Mouse (Mus musculus) MEL (cell line): ENCODE results near the gene BC017158. TPM values are rescaled to one million over a fixed set of nuclear protein-coding genes. Genes with fewer than 3 reads are reported as not detected.

ENCODE experiments used
- DNase-seq: peaks from one replicate; pipeline ENCODE4 v3.0.0; 2011; ENCODE audit warnings: low read depth, low spot score
- H3K27ac ChIP-seq: 2 replicates; pipeline ENCODE4 v1.5.1; 2012; ENCODE audit warnings: low read depth, mild to moderate bottlenecking, control low read depth, low read length, moderate library complexity; ENCODE audit not compliant: control insufficient read depth
- H3K27me3 ChIP-seq, 2 experiments: fragments of 150-350 bp in 1 of 2; sonication (generic) in 1 of 2; 2 replicates each; pipeline ENCODE4 v1.6.1; 2012; ENCODE audit warnings: low read length in 2 of 2, mild to moderate bottlenecking in 2 of 2, improper control_type of control experiment in 1 of 2, moderate library complexity in 1 of 2; ENCODE audit not compliant: insufficient read depth in 2 of 2, control insufficient read depth in 1 of 2
- H3K36me3 ChIP-seq, 2 experiments: 2 replicates each; pipeline ENCODE4 v1.6.1; 2012 to 2014; ENCODE audit warnings: low read length in 2 of 2, improper control_type of control experiment in 1 of 2, inconsistent platforms in 1 of 2, mild to moderate bottlenecking in 1 of 2; ENCODE audit not compliant: insufficient read depth in 2 of 2, control insufficient read depth in 1 of 2
- H3K4me1 ChIP-seq, 2 experiments: fragments of 150-350 bp in 1 of 2; sonication (generic) in 1 of 2; 2 replicates each; pipeline ENCODE4 v1.6.1; 2012; ENCODE audit warnings: low read length in 2 of 2, improper control_type of control experiment in 1 of 2, mild to moderate bottlenecking in 1 of 2; ENCODE audit not compliant: insufficient read depth in 2 of 2, control insufficient read depth in 1 of 2
- H3K4me3 ChIP-seq, 2 experiments: fragments of 150-350 bp in 1 of 2; sonication (generic) in 1 of 2; 2 replicates each; pipeline ENCODE4 v1.5.1; 2012; ENCODE audit warnings: low read depth in 2 of 2, low read length in 2 of 2, mild to moderate bottlenecking in 2 of 2, moderate library complexity in 2 of 2, control low read depth in 1 of 2, improper control_type of control experiment in 1 of 2; ENCODE audit not compliant: control insufficient read depth in 1 of 2, insufficient read depth in 1 of 2
- H3K79me2 ChIP-seq: 2 replicates; pipeline ENCODE4 v1.6.1; 2012; ENCODE audit warnings: mild to moderate bottlenecking, low read length, moderate library complexity; ENCODE audit not compliant: control insufficient read depth, poor library complexity, insufficient read depth
- H3K9ac ChIP-seq: 2 replicates; pipeline ENCODE4 v1.6.1; 2012; ENCODE audit warnings: low read depth, mild to moderate bottlenecking, control low read depth, low read length, moderate library complexity; ENCODE audit not compliant: control insufficient read depth, poor library complexity, severe bottlenecking
- H3K9me3 ChIP-seq: fragments of 150-350 bp; sonication (generic); replicated peaks from 2 replicates; pipeline ENCODE4 v1.6.1; 2012; ENCODE audit warnings: mild to moderate bottlenecking, low read length, improper control_type of control experiment, moderate library complexity; ENCODE audit not compliant: insufficient read depth
- CHD1 ChIP-seq: IDR thresholded peaks from 2 replicates; pipeline ENCODE4 v1.6.1; 2012; ENCODE audit warnings: low read depth, mild to moderate bottlenecking, inconsistent platforms, low read length, improper control_type of control experiment
- CTCF ChIP-seq, 3 experiments: IDR thresholded peaks in 2 of 3; conservative IDR thresholded peaks in 1 of 3; 2 replicates each; pipeline ENCODE4 v1.5.1; 2011 to 2012; ENCODE audit warnings: low read length in 3 of 3, low read depth in 2 of 3, mild to moderate bottlenecking in 2 of 3, improper control_type of control experiment in 1 of 3, inconsistent platforms in 1 of 3, mixed read lengths in 1 of 3, moderate library complexity in 1 of 3; ENCODE audit not compliant: control insufficient read depth in 1 of 3, insufficient read depth in 1 of 3, poor library complexity in 1 of 3, severe bottlenecking in 1 of 3
- ELF1 ChIP-seq: IDR thresholded peaks from 2 replicates; pipeline ENCODE4 v1.6.1; 2014; ENCODE audit warnings: low read depth, mild to moderate bottlenecking, inconsistent platforms, low read length, improper control_type of control experiment, moderate library complexity
- GABPA ChIP-seq: IDR thresholded peaks from 2 replicates; pipeline ENCODE4 v1.6.1; 2012; ENCODE audit warnings: low read depth, mild to moderate bottlenecking, inconsistent platforms, low read length, improper control_type of control experiment, moderate library complexity
- GATA1 ChIP-seq: IDR thresholded peaks from 2 replicates; pipeline ENCODE4 v1.6.1; 2011; ENCODE audit warnings: low read depth, low read length, improper control_type of control experiment
- HCFC1 ChIP-seq: IDR thresholded peaks from 2 replicates; pipeline ENCODE4 v1.6.1; 2012; ENCODE audit warnings: low read depth, mild to moderate bottlenecking, inconsistent platforms, low read length, improper control_type of control experiment, moderate library complexity
- JUND ChIP-seq: IDR thresholded peaks from 2 replicates; pipeline ENCODE4 v1.6.1; 2011; ENCODE audit warnings: low read depth, mild to moderate bottlenecking, improper control_type of control experiment, low read length
- MAZ ChIP-seq: IDR thresholded peaks from 2 replicates; pipeline ENCODE4 v1.6.1; 2012; ENCODE audit warnings: low read depth, mild to moderate bottlenecking, inconsistent platforms, low read length, improper control_type of control experiment
- MEF2A ChIP-seq: IDR thresholded peaks from 2 replicates; pipeline ENCODE4 v1.6.1; 2014; ENCODE audit warnings: low read depth, mild to moderate bottlenecking, inconsistent platforms, low read length, improper control_type of control experiment; ENCODE audit not compliant: poor library complexity, insufficient replicate concordance, severe bottlenecking; ENCODE audit errors: extremely low read depth
- MYC ChIP-seq: IDR thresholded peaks from 2 replicates; pipeline ENCODE4 v1.6.1; 2011; ENCODE audit warnings: low read depth, mild to moderate bottlenecking, low read length, improper control_type of control experiment, moderate library complexity
- NRF1 ChIP-seq: IDR thresholded peaks from 2 replicates; pipeline ENCODE4 v1.6.1; 2014; ENCODE audit warnings: low read depth, mild to moderate bottlenecking, inconsistent platforms, low read length, improper control_type of control experiment, moderate library complexity; ENCODE audit not compliant: poor library complexity, insufficient read depth, severe bottlenecking
- POLR2A ChIP-seq, 2 experiments: IDR thresholded peaks; 2 replicates each; pipeline ENCODE4 v1.6.1; 2011 to 2012; ENCODE audit warnings: low read length in 2 of 2, mild to moderate bottlenecking in 2 of 2, control low read depth in 1 of 2, improper control_type of control experiment in 1 of 2, low read depth in 1 of 2, moderate library complexity in 1 of 2; ENCODE audit not compliant: control insufficient read depth in 1 of 2, insufficient read depth in 1 of 2, poor library complexity in 1 of 2
- POLR2AphosphoS2 ChIP-seq: IDR thresholded peaks from 2 replicates; pipeline ENCODE4 v1.6.1; 2011; ENCODE audit warnings: low read length, improper control_type of control experiment
- RAD21 ChIP-seq: IDR thresholded peaks from 2 replicates; pipeline ENCODE4 v1.6.1; 2011; ENCODE audit warnings: mild to moderate bottlenecking, low read depth, low read length, improper control_type of control experiment
- RCOR1 ChIP-seq: IDR thresholded peaks from 2 replicates; pipeline ENCODE4 v1.6.1; 2012; ENCODE audit warnings: low read depth, mild to moderate bottlenecking, inconsistent platforms, low read length, improper control_type of control experiment
- SMC3 ChIP-seq: IDR thresholded peaks from 2 replicates; pipeline ENCODE4 v1.6.1; 2011; ENCODE audit warnings: low read depth, low read length, improper control_type of control experiment
- TAL1 ChIP-seq: IDR thresholded peaks from 2 replicates; pipeline ENCODE4 v1.6.1; 2012; ENCODE audit warnings: mild to moderate bottlenecking, inconsistent platforms, low read length, moderate library complexity, mixed read lengths
- TBP ChIP-seq: IDR thresholded peaks from 2 replicates; pipeline ENCODE4 v1.8.0; 2011; ENCODE audit warnings: low read depth, low read length, improper control_type of control experiment
- UBTF ChIP-seq: IDR thresholded peaks from 2 replicates; pipeline ENCODE4 v1.6.1; 2012; ENCODE audit warnings: low read depth, mild to moderate bottlenecking, inconsistent platforms, low read length, improper control_type of control experiment, moderate library complexity, borderline replicate concordance; ENCODE audit not compliant: insufficient read depth
- ZC3H11A ChIP-seq: IDR thresholded peaks from 2 replicates; pipeline ENCODE4 v1.6.1; 2012; ENCODE audit warnings: low read depth, mild to moderate bottlenecking, inconsistent platforms, low read length, improper control_type of control experiment
- polyA plus RNA-seq, 2 experiments: library from polyadenylated mRNA; stranded (reverse) in 1 of 2; unstranded in 1 of 2; fragments of >175 nt in 1 of 2; fragments of >200 nt in 1 of 2; gene quantifications; 2 replicates each; pipeline versions ENCODE4 v1.2.1 to v1.2.4; 2012; ENCODE audit warnings: low replicate concordance in 2 of 2, low read depth in 1 of 2; ENCODE audit not compliant: insufficient read length in 2 of 2, insufficient read depth in 1 of 2, missing spikeins in 1 of 2
- total RNA-seq: library from RNA; depleted of rRNA; stranded (reverse); fragments of 300-350 nt; gene quantifications from 2 replicates; pipeline ENCODE4 v1.2.3, GENCODE M21; 2012

Gene BC017158
- total and polyA plus RNA-seq, 3 experiments: 19.8 to 41.6 TPM; not detected in 1

GRCm38 (mm10) chr7:128317011-128317410 lies 19.0 kb upstream of the BC017158 start:
- Histone ChIP-seq H3K36me3 (peaks cover 0 to 3% of the 10 kb centered on the region in 2 experiments; a peak in 2 of 4 replicates), H3K4me1 (peaks cover 8 to 15% of the 10 kb centered on the region in 2 experiments), H3K27me3 (peaks cover 0 to 2% of the 10 kb centered on the region in 2 experiments; a peak in 2 of 4 replicates), H3K27ac (no peak overlapping the region), H3K9ac (no peak overlapping the region), H3K79me2 (no peaks in the 10 kb centered on the region), H3K9me3 (no peaks in the 10 kb centered on the region), H3K4me3 (no peak overlapping the region)
- no peak for DNase-seq
- TF ChIP-seq JUND (no peak), GABPA (no peak), RCOR1 (no peak), CHD1 (no peak), TBP (no peak), TAL1 (no peak)

GRCm38 (mm10) chr7:128314491-128314890 lies 16.5 kb upstream of the BC017158 start:
- TF ChIP-seq RAD21 (no peak), POLR2A (IDR thresholded peaks at IDR 0.05; ENCODE audit: control insufficient read depth in 1 of 2, insufficient read depth in 1 of 2, low read depth in 1 of 2, low read length in 2 of 2, poor library complexity in 1 of 2) (no peak), TBP (no peak), ZC3H11A (no peak), SMC3 (no peak), MEF2A (no peak), CHD1 (no peak), POLR2AphosphoS2 (no peak), HCFC1 (no peak), GABPA (no peak), NRF1 (no peak)
- no peak overlapping the region for H3K27ac ChIP-seq
- H3K9me3 ChIP-seq: no peaks in the 10 kb centered on the region
- peaks cover 0 to 2% of the 10 kb centered on the region in 2 experiments; a peak in 2 of 4 replicates for H3K27me3 ChIP-seq
- H3K4me3 ChIP-seq: no peak overlapping the region
- peaks cover 0 to 9% of the 10 kb centered on the region in 2 experiments; a peak in 2 of 4 replicates for H3K36me3 ChIP-seq
- peaks cover 0 to 10% of the 10 kb centered on the region in 2 experiments; a peak in 3 of 4 replicates for H3K4me1 ChIP-seq
- no peak for DNase-seq
- H3K79me2 ChIP-seq: no peaks in the 10 kb centered on the region
- no peak overlapping the region for H3K9ac ChIP-seq

DNA sequence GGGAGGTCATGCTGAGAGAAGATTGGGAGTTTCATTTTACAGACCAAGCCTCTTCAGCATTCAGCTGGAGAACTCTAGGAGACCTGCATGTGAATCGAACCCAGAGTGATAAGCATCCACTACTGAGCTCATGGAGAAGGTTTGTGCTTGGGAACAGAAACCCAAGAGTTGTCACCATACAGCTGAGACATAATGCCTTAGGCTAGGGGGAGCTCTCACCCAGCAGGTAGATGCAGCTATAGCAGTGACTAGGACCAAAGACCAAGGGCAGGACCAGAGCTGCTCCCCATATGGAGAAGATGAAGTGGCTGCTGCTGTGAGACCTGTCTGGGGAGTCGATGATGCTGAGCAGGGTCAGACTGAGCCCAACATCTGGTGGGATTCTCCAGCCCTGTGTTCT lies 15.6 kb upstream of the BC017158 start:
- Histone ChIP-seq H3K27ac (no peak overlapping the region), H3K9ac (no peak overlapping the region), H3K36me3 (peaks cover 0 to 13% of the 10 kb centered on the region in 2 experiments; a peak in 2 of 4 replicates), H3K27me3 (peaks cover 0 to 2% of the 10 kb centered on the region in 2 experiments; a peak in 2 of 4 replicates), H3K4me1 (peaks cover 4 to 10% of the 10 kb centered on the region in 2 experiments; a peak in 3 of 4 replicates), H3K79me2 (no peaks in the 10 kb centered on the region), H3K9me3 (no peaks in the 10 kb centered on the region), H3K4me3 (no peak overlapping the region)
- TF ChIP-seq NRF1 (no peak), TAL1 (no peak), MAZ (no peak), CTCF (IDR thresholded peaks at IDR 0.05 in 2 of 3, conservative IDR thresholded peaks at IDR 0.05 in 1 of 3; ENCODE audit: control insufficient read depth in 1 of 3, insufficient read depth in 1 of 3, low read depth in 2 of 3, low read length in 3 of 3, poor library complexity in 1 of 3, severe bottlenecking in 1 of 3) (peak in 1 of 3 experiments; percentile 15; a peak in 1 of 6 replicates), UBTF (no peak), GATA1 (no peak), MYC (no peak), JUND (no peak), ELF1 (no peak)
- no peak for DNase-seq
